Mouse (Mus musculus) embryo, embryonic 9.5 days (tissue): ENCODE data around the gene Bms1.

Experiments
- DNase-seq: peaks from one replicate; pipeline ENCODE4 v3.0.0-alpha.2; 2017; ENCODE audit errors: extremely low spot score

Gene Bms1

GRCm38 (mm10) chr6:118419050-118419920 lies at the start of gene Bms1:
Gene Bms1 (minus strand): TSS chr6:118419474.
- DNase-seq, result peak; percentile 95

GRCm38 (mm10) chr6:118462069-118462705 lies 42.9 kb upstream of the Bms1 start:
- no peak for DNase-seq

DNA sequence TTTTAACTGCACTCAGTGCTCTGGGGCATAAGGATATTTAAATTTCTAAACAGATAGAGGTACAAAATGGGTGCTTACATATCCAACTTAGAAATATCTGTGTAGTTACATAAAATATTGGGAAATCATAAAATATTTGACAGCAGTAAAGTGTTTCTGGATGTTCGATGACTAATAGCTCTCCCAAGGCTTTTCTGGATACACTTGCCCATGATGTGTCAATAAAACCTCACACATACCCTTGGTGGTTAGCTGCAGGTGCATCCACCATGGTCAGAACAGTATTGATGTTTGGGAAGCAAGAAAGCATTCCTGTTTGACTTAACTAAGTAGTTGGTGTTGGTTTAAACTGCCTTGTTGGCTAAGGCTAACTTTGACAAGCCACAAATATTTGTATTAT lies 38.5 kb upstream of the Bms1 start:
- DNase-seq, result no peak

GRCm38 (mm10) chr6:118455042-118455631 lies 35.9 kb upstream of the Bms1 start, which contains the start of gene Zfp248:
Gene Zfp248 (minus strand): TSS chr6:118455528.
- peak; percentile 89 for DNase-seq

GRCm38 (mm10) chr6:118454452-118454851 lies 35.2 kb upstream of the Bms1 start:
- DNase-seq, result peak; percentile 2

GRCm38 (mm10) chr6:118431502-118431901 lies 12.2 kb upstream of the Bms1 start:
- DNase-seq, result no peak

DNA sequence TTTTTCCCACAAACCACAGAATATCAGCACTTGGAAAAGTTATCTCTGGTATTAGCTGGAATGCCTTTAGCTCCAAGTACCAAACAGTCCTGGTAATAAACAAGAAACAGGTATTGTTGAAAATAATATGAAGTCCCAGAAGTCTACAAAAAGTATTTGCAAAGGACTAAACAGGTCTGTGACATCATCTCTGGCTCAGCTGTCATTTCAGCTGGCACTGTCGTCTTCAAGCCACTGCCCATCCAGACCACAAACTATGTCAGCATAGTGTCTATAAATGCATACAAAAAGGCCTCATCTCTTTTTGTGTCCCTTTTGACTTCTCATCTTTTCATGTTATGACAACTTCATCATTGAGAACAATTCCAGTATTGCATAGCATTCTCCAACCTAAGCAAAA lies 7.4 kb upstream of the Bms1 start:
- no peak for DNase-seq

- no peak for DNase-seq
Measured at GRCm38 (mm10) chr6:118410428-118410827, 8.8 kb downstream of the Bms1 start.

- DNase-seq, result no peak
Measured at GRCm38 (mm10) chr6:118408510-118408909, 10.8 kb downstream of the Bms1 start.

- DNase-seq, result no peak
Measured at GRCm38 (mm10) chr6:118406421-118406820, 12.9 kb downstream of the Bms1 start.

DNA sequence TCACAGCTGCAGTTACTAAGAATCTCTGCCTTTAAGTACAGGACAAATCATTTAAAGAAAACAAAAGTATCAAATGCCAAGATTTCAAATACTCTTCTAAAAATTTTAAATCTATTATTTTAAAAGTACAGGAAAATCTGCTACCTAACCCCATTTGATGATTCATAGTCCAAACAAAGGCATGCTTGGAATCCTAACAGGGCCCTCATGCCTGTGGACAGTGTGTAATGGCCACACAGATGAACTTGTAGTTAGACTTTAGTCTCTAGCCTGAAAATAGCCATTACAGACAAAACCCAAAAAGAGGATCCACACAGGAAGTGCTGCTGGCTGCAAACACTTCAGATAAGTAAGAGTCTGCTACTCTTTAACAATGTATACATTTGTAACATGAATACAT lies 28.5 kb downstream of the Bms1 start:
- DNase-seq, result no peak

GRCm38 (mm10) chr6:118385962-118386361 lies 33.3 kb downstream of the Bms1 start:
- DNase-seq, result no peak

DNA sequence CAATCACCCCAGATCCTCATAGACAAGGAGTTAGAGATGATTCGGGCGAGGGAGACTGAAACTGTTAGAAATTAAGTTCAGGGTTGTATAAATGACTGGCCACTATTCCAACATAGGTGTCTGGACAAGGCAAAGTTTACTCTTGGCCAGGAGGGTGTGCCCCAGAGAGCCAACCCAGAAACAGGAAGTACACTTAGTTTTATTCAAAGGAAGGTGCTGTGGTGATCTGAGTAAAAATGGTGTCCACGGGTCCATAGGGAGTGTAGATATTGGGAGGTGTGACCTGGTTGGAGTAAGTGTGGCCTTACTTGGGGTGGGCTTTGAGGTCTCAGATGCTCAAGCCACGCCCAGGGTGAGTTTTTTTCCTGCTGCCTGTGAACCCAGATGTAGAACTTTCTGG lies 38.0 kb downstream of the Bms1 start:
- no peak for DNase-seq

GRCm38 (mm10) chr6:118380630-118381029 lies 38.6 kb downstream of the Bms1 start:
- DNase-seq, result no peak

GRCm38 (mm10) chr6:118379451-118380167 lies 39.7 kb downstream of the Bms1 start:
- peak; percentile 87 for DNase-seq

DNA sequence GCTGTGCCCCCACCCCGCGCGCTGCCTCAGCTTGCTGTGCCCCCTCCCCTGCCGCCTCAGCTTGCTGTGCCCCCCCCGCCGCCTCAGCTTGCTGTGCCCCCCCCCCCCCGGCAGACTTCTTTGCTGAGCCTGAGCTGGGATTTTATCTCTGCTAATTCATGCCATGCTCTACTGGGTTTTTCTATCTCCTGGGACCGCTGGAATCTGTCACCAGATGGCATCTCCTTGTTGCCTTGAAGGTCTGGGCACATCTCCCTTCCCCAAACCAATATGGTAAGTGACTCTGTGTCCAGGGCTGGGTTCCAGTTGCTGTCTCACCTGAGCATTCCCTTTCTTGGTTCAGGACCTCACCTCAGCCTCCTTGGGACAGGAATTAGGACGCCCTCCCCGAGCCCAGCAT lies 41.7 kb downstream of the Bms1 start:
- no peak for DNase-seq

- no peak for DNase-seq
Measured at GRCm38 (mm10) chr6:118376023-118376422, 43.3 kb downstream of the Bms1 start.

- DNase-seq, result no peak
Measured at GRCm38 (mm10) chr6:118375457-118375856, 43.8 kb downstream of the Bms1 start.

GRCm38 (mm10) chr6:118375026-118375425 lies 44.2 kb downstream of the Bms1 start:
- no peak for DNase-seq

GRCm38 (mm10) chr6:118373294-118373693 lies 46.0 kb downstream of the Bms1 start:
- DNase-seq, result peak; percentile 66

- DNase-seq, result no peak
Measured at GRCm38 (mm10) chr6:118372794-118373193, 46.5 kb downstream of the Bms1 start.

- no peak for DNase-seq
Measured at GRCm38 (mm10) chr6:118367502-118367901, 51.8 kb downstream of the Bms1 start.
